Mouse (Mus musculus) midbrain, embryonic 11.5 days (tissue): ENCODE data around the gene Olfr389. TPM values are rescaled to one million over a fixed set of nuclear protein-coding genes. Genes with fewer than 3 reads are reported as not detected.

ENCODE experiments used
- ATAC-seq: fragments of 200-750 bp; cut with Nextera tagmentation; 2 replicates; pipeline ENCODE4 v1.8.0; 2017; ENCODE audit warnings: moderate TSS enrichment, moderate library complexity; ENCODE audit not compliant: low FRiP score
- DNase-seq: peaks from one replicate; pipeline ENCODE4 v3.0.0; 2015; ENCODE audit warnings: low spot score; ENCODE audit errors: missing footprints
- H3K27ac ChIP-seq: fragments of 300-500 bp; sonication (generic); 2 replicates; pipeline ENCODE4 v1.5.1; 2014; ENCODE audit warnings: low read depth, low read length
- H3K27me3 ChIP-seq: fragments of 300-500 bp; sonication (generic); 2 replicates; pipeline ENCODE4 v1.6.1; 2014; ENCODE audit warnings: mild to moderate bottlenecking, low read length, moderate library complexity, mixed read lengths; ENCODE audit not compliant: control insufficient read depth, insufficient read depth
- H3K36me3 ChIP-seq: fragments of 300-500 bp; sonication (generic); 2 replicates; pipeline ENCODE4 v1.6.1; 2014; ENCODE audit warnings: mild to moderate bottlenecking, low read length, moderate library complexity, mixed read lengths; ENCODE audit not compliant: control insufficient read depth, insufficient read depth
- H3K4me1 ChIP-seq: fragments of 300-500 bp; sonication (generic); 2 replicates; pipeline ENCODE4 v1.6.1; 2014; ENCODE audit warnings: low read length; ENCODE audit not compliant: control insufficient read depth, insufficient read depth
- H3K4me2 ChIP-seq: fragments of 300-500 bp; sonication (generic); 2 replicates; pipeline ENCODE4 v1.6.1; 2014; ENCODE audit warnings: mild to moderate bottlenecking, moderate library complexity
- H3K4me3 ChIP-seq: fragments of 300-500 bp; sonication (generic); 2 replicates; pipeline ENCODE4 v1.5.1; 2014; ENCODE audit warnings: low read depth, low read length
- H3K9ac ChIP-seq: fragments of 300-500 bp; sonication (generic); 2 replicates; pipeline ENCODE4 v1.6.1; 2014; ENCODE audit warnings: low read length
- H3K9me3 ChIP-seq: fragments of 300-500 bp; sonication (generic); 2 replicates; pipeline ENCODE4 v1.6.1; 2016; ENCODE audit warnings: low read length; ENCODE audit not compliant: control insufficient read depth
- WGBS: fragments of 180-500 bp; shearing (Covaris S2); extraction: QIAGEN DNeasy Blood & Tissue Kit; methylation state at CpG from one replicate; pipeline ENCODE4 v1.1.7; 2014; 5-methylcytosine and 5-hydroxymethylcytosine counted together
- polyA plus RNA-seq: library from polyadenylated mRNA; unstranded; fragments of >200 nt; fragmentation: Nextera tagmentation; extraction: Ambion mirVana; gene quantifications from 2 replicates; pipeline ENCODE4 v1.2.1, GENCODE M21; 2014

Gene Olfr389
- not detected in 2 replicates for polyA plus RNA-seq

DNA sequence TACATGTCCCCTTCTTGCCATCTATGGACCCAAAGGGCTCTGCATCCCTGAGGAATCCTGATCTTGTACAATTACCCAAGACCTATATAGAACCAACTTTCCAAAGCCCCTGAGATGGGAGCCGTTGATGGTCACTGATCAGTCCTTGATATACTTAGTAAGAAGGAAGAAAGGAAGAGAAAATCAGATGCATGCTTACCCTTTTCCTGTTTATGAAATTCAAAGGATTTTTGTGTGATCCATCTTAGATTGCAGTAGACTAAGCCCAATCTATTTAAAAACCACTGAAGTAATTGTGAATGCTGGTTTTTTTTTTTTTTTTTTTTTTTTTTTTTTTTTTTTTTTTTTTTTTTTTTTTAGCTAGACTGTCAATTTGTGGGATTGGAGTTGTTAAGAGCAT is at the start of gene Olfr389:
TSS of gene Olfr389 (minus strand) at position 101 of the 400 bp plus-strand sequence.
- Histone ChIP-seq H3K9ac (no peak within 1 kb of the TSS), H3K9me3 (no peaks in the 10 kb centered on the region), H3K4me2 (no peak within 1 kb of the TSS), H3K36me3 (no peaks in the 10 kb centered on the region), H3K27ac (no peak within 1 kb of the TSS), H3K4me1 (no peaks in the 10 kb centered on the region), H3K4me3 (no peak within 1 kb of the TSS), H3K27me3 (no peaks in the 10 kb centered on the region)
- 87% methylated on average over 1 of the region's 1 CpGs for WGBS
- DNase-seq (no peak), ATAC-seq (no peak)

DNA sequence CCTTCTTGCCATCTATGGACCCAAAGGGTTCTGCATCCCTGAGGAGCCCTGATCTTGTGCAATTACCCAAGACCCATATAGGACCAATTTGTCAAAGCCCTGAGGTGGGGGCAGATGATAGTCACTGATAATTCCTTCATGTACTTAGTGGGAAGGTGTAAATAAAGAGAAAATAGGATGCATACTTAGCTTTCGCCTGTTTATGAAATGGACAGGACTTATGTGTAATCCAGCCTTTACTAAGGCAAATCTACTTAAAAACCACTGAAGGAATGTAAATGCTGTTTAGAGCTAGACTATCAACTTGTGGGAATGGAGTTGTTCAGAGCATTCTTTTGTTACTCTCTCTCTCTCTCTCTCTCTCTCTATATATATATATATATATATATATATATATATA is 36.4 kb upstream of the Olfr389 start, which contains the start of gene Olfr392:
TSS of gene Olfr392 (minus strand) at position 101 of the 400 bp plus-strand sequence.
- Histone ChIP-seq H3K4me2 (no peak within 1 kb of the TSS), H3K9me3 (no peaks in the 10 kb centered on the region; the same call in 1 of the 2 replicates), H3K4me3 (no peak within 1 kb of the TSS), H3K27me3 (no peaks in the 10 kb centered on the region), H3K27ac (no peak within 1 kb of the TSS), H3K4me1 (no peaks in the 10 kb centered on the region), H3K9ac (no peak within 1 kb of the TSS), H3K36me3 (no peaks in the 10 kb centered on the region)
- no peak for DNase-seq
- no peak for ATAC-seq
- WGBS: 82% methylated on average over 1 of the region's 1 CpGs

DNA sequence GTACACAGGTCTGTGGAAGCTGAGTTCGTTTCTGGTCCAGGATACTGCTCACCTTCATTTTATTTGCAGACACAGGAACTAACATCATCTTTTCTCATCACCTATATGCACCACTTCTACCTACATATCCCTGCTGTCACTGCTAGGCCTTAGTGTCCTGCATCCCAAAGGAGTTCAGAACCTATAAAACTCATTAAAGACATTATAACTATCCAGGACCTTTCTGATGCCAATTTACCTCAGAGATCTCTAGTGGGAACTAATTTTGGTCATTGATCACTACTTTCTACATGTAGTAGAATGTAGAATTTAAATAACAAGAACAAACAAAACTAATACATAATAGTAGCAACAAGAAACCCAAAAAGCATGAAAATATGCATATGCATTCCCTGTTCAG is 22.4 kb upstream of the Olfr389 start, which contains the start of gene Olfr391-ps:
TSS of gene Olfr391-ps (minus strand) at position 101 of the 400 bp plus-strand sequence.
- H3K4me2 ChIP-seq: no peak within 1 kb of the TSS
- no peak within 1 kb of the TSS for H3K4me3 ChIP-seq
- ATAC-seq: no peak
- 28% methylated on average over 1 of the region's 1 CpGs for WGBS
- H3K9ac ChIP-seq: no peak within 1 kb of the TSS
- DNase-seq: no peak
- H3K9me3 ChIP-seq: no peaks in the 10 kb centered on the region; the same call in 1 of the 2 replicates
- H3K27ac ChIP-seq: no peak within 1 kb of the TSS
- H3K4me1 ChIP-seq: no peaks in the 10 kb centered on the region
- no peaks in the 10 kb centered on the region for H3K36me3 ChIP-seq
- no peaks in the 10 kb centered on the region for H3K27me3 ChIP-seq

- Histone ChIP-seq H3K9me3 (no peaks in the 10 kb centered on the region; the same call in 1 of the 2 replicates), H3K4me3 (no peak within 1 kb of the TSS), H3K27ac (no peak within 1 kb of the TSS), H3K4me1 (no peaks in the 10 kb centered on the region), H3K27me3 (no peaks in the 10 kb centered on the region), H3K4me2 (no peak within 1 kb of the TSS), H3K36me3 (no peaks in the 10 kb centered on the region), H3K9ac (no peak within 1 kb of the TSS)
- ATAC-seq (no peak), DNase-seq (no peak)
- WGBS: 75% methylated on average over 1 of the region's 1 CpGs
Measured at GRCm38 (mm10) chr11:73782664-73783063, 2.2 kb upstream of the Olfr389 start, which contains the start of gene Olfr390. Olfr390 (plus strand) TSS chr11:73782964.

GRCm38 (mm10) chr11:73759115-73759514 is 21.4 kb downstream of the Olfr389 start:
- Histone ChIP-seq H3K27ac (no peak overlapping the region), H3K4me1 (no peaks in the 10 kb centered on the region), H3K27me3 (no peaks in the 10 kb centered on the region), H3K9me3 (peaks cover 14% of the 10 kb centered on the region; the same call in 1 of the 2 replicates), H3K4me3 (no peak overlapping the region), H3K36me3 (no peaks in the 10 kb centered on the region), H3K4me2 (no peak overlapping the region), H3K9ac (no peak overlapping the region)
- DNase-seq: no peak
- no peak for ATAC-seq

Other genes starting within 250 kb of the Olfr389 start
- gene Olfr385, start 187.7 kb downstream of the Olfr389 start, polyA plus RNA-seq: not detected in 2 replicates
- gene Olfr384, start 182.1 kb downstream of the Olfr389 start, polyA plus RNA-seq: not detected in 2 replicates
- gene Zfp735, start 91.9 kb downstream of the Olfr389 start, polyA plus RNA-seq: not detected in 2 replicates
- not detected in 2 replicates for gene Olfr390, start 2.3 kb upstream of the Olfr389 start, polyA plus RNA-seq
- gene Olfr391-ps, start 22.3 kb upstream of the Olfr389 start, polyA plus RNA-seq: not detected in 2 replicates
- gene Olfr392, start 36.3 kb upstream of the Olfr389 start, polyA plus RNA-seq: not detected in 2 replicates
- gene Olfr393, start 70.7 kb upstream of the Olfr389 start, polyA plus RNA-seq: not detected in 2 replicates
- not detected in 2 replicates for gene Olfr394, start 110.1 kb upstream of the Olfr389 start, polyA plus RNA-seq
- gene Olfr395, start 128.6 kb upstream of the Olfr389 start, polyA plus RNA-seq: not detected in 2 replicates
- not detected in 2 replicates for gene Olfr23, start 156.0 kb upstream of the Olfr389 start, polyA plus RNA-seq
- not detected in 2 replicates for gene Olfr397, start 180.1 kb upstream of the Olfr389 start, polyA plus RNA-seq
- not detected in 2 replicates for gene Olfr398, start 209.7 kb upstream of the Olfr389 start, polyA plus RNA-seq